Mouse (Mus musculus): ENCODE measurements at regions not wholly inside any gene's neighbourhood (a gene's known extent, or its start where the extent isn't known, plus 50 kb on each side); places are given as distances from the start of the nearest gene placed in this dataset.

DNA sequence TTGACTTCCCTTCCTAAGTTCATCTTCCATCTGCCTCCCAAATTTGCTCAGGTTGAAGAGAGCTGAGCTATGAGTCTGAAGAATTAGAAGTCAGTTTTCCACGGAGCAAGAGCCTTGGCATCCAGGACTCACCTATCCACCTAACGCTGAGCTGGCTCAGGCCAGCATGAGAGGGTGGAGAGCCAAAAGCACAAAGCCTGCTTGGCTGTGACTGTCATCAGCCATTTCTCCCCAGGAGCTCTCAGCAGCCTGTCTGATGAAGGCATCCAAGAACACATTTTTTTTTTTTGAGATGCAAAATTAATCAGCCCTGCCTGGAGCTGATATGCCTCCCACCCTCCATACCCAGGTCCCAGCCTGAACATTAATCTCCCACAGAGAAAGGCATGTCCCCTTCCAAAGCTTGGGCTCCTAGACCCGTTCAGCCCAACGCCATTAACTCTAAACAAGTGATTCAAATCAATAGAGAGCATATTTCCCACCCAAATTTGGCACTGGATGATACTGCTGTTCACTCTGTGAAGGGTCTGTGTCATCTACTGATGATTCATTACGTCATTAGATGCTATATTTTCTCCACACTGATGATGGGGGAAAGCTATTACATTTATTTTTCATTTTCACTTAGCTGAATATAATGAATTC lies 103.8 kb upstream of the Peli1 start:
- Histone ChIP-seq H3K27ac (ENCODE audit: insufficient read depth, low read length) (no peak overlapping the region), H3K9ac (ENCODE audit: low read depth, poor library complexity, severe bottlenecking) (no peak overlapping the region), H3K27me3 (ENCODE audit: control insufficient read depth, insufficient read depth, low read length, poor library complexity, severe bottlenecking) (no peaks in the 10 kb centered on the region), H3K9me3 (replicated peaks; ENCODE audit: control insufficient read depth, insufficient read depth, low read length, poor library complexity, severe bottlenecking) (no peaks in the 10 kb centered on the region), H3K4me3 (ENCODE audit: low read depth, low read length) (no peak overlapping the region), H3K36me3 (ENCODE audit: control insufficient read depth, insufficient read depth, low read length, poor library complexity, severe bottlenecking) (no peaks in the 10 kb centered on the region), H3K4me1 (ENCODE audit: control insufficient read depth, insufficient read depth, low read length) (no peaks in the 10 kb centered on the region)
- TF ChIP-seq EP300 (IDR thresholded peaks at IDR 0.05; ENCODE audit: insufficient read depth, low read depth, low read length) (no peak), POLR2A (IDR thresholded peaks at IDR 0.05; ENCODE audit: insufficient read depth, low read length) (no peak), CTCF (IDR thresholded peaks at IDR 0.05; ENCODE audit: low read depth, low read length) (no peak)

DNA sequence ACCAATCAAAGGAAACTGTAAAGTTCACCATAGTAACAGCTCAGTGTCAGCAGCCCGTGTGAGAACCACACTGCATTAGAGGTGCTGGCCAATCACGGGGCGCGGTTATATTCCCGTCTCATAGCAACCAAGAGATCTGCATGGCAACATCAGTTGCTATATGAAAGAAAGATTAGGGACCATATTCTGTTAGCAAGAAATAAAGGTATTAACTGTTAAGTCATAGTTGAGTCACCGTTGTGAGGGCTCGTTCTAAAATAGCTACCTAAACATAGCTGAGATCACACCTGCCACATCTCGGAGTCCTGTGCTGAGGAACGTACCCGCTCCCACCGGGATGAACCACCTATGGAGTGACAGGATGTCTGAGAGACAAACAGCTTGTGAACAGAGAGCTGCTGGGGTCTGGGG lies 103.2 kb upstream of the Peli1 start:
- Histone ChIP-seq H3K9ac (ENCODE audit: low read depth, poor library complexity, severe bottlenecking) (no peak overlapping the region), H3K27ac (ENCODE audit: insufficient read depth, low read length) (no peak overlapping the region), H3K4me3 (ENCODE audit: low read depth, low read length) (no peak overlapping the region), H3K4me1 (ENCODE audit: control insufficient read depth, insufficient read depth, low read length) (no peaks in the 10 kb centered on the region), H3K36me3 (ENCODE audit: control insufficient read depth, insufficient read depth, low read length, poor library complexity, severe bottlenecking) (no peaks in the 10 kb centered on the region), H3K27me3 (ENCODE audit: control insufficient read depth, insufficient read depth, low read length, poor library complexity, severe bottlenecking) (no peaks in the 10 kb centered on the region), H3K9me3 (replicated peaks; ENCODE audit: control insufficient read depth, insufficient read depth, low read length, poor library complexity, severe bottlenecking) (no peaks in the 10 kb centered on the region)
- TF ChIP-seq EP300 (IDR thresholded peaks at IDR 0.05; ENCODE audit: insufficient read depth, low read depth, low read length) (no peak), CTCF (IDR thresholded peaks at IDR 0.05; ENCODE audit: low read depth, low read length) (no peak), POLR2A (IDR thresholded peaks at IDR 0.05; ENCODE audit: insufficient read depth, low read length) (no peak)

DNA sequence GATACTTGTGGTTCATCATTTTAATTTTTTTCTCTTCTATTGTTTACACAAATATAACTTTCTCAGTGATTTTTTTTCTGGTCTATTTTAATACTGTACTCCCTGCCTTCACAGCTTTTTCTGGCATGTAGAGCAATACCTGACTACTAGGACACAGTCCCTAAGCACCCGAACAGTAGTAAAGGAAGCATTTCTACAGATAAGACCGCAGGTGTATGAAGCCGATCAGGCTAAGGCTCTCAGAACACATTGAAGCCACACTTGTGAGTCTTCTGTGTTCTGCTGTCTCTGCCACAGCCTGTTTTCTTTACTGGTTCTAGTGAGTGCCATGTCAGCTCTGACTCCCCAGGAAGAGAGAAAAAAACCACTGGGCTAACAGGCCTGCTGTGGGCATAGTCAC lies 102.2 kb upstream of the Peli1 start:
- Histone ChIP-seq H3K36me3 (ENCODE audit: control insufficient read depth, insufficient read depth, low read length, poor library complexity, severe bottlenecking) (no peaks in the 10 kb centered on the region), H3K4me3 (ENCODE audit: low read depth, low read length) (no peak overlapping the region), H3K9ac (ENCODE audit: low read depth, poor library complexity, severe bottlenecking) (no peak overlapping the region), H3K27me3 (ENCODE audit: control insufficient read depth, insufficient read depth, low read length, poor library complexity, severe bottlenecking) (no peaks in the 10 kb centered on the region), H3K27ac (ENCODE audit: insufficient read depth, low read length) (no peak overlapping the region), H3K9me3 (replicated peaks; ENCODE audit: control insufficient read depth, insufficient read depth, low read length, poor library complexity, severe bottlenecking) (no peaks in the 10 kb centered on the region), H3K4me1 (ENCODE audit: control insufficient read depth, insufficient read depth, low read length) (no peaks in the 10 kb centered on the region)
- TF ChIP-seq CTCF (IDR thresholded peaks at IDR 0.05; ENCODE audit: low read depth, low read length) (no peak), POLR2A (IDR thresholded peaks at IDR 0.05; ENCODE audit: insufficient read depth, low read length) (no peak), EP300 (IDR thresholded peaks at IDR 0.05; ENCODE audit: insufficient read depth, low read depth, low read length) (no peak)

DNA sequence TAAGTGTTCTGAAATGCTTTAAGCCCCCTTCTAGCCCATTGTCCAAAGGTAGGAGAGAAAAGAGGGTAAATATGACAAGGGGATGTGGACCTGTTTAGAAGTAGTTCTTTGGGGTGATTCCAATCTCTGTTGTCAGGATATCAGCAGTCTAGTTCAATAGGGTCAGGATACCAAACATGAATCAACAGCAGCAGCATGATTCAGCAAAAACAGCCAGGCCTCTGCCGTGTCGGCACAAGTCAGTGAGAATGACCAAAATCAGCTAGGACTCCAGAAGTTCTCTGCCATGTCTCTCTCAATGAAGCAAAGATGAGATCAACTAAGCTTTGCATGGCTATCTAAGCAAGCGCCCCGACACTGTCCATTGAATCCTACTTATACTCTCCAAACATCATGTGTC lies 97.5 kb upstream of the Peli1 start:
- no peak overlapping the region for H3K9ac ChIP-seq (ENCODE audit: low read depth, poor library complexity, severe bottlenecking)
- no peaks in the 10 kb centered on the region for H3K9me3 ChIP-seq (replicated peaks; ENCODE audit: control insufficient read depth, insufficient read depth, low read length, poor library complexity, severe bottlenecking)
- H3K36me3 ChIP-seq (ENCODE audit: control insufficient read depth, insufficient read depth, low read length, poor library complexity, severe bottlenecking), result no peaks in the 10 kb centered on the region
- H3K27ac ChIP-seq (ENCODE audit: insufficient read depth, low read length), result no peak overlapping the region
- H3K27me3 ChIP-seq (ENCODE audit: control insufficient read depth, insufficient read depth, low read length, poor library complexity, severe bottlenecking), result no peaks in the 10 kb centered on the region
- H3K4me3 ChIP-seq (ENCODE audit: low read depth, low read length), result no peak overlapping the region
- TF ChIP-seq EP300 (IDR thresholded peaks at IDR 0.05; ENCODE audit: insufficient read depth, low read depth, low read length) (no peak), CTCF (IDR thresholded peaks at IDR 0.05; ENCODE audit: low read depth, low read length) (no peak), POLR2A (IDR thresholded peaks at IDR 0.05; ENCODE audit: insufficient read depth, low read length) (no peak)
- H3K4me1 ChIP-seq (ENCODE audit: control insufficient read depth, insufficient read depth, low read length), result no peaks in the 10 kb centered on the region

DNA sequence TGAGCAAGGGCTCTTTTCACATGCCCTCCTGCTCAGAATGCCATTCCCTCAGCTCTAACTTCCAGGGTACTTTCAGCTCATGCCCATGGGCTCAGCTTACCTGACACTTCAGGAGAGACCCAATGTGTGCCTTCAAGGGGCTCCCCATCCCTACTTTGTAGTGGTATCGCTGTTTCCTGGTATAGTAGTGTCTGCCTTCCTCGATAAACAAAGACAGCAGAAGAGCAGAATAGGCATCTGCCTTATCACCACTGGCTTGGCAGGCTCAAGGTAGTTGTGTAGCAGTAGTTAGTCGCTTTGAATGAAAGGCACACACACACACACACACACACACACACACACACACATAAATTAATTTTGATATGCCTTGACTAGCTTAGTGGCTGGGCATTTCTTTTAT lies 89.7 kb upstream of the Peli1 start:
- Histone ChIP-seq H3K9me3 (replicated peaks; ENCODE audit: control insufficient read depth, insufficient read depth, low read length, poor library complexity, severe bottlenecking) (no peaks in the 10 kb centered on the region), H3K27me3 (ENCODE audit: control insufficient read depth, insufficient read depth, low read length, poor library complexity, severe bottlenecking) (no peaks in the 10 kb centered on the region), H3K36me3 (ENCODE audit: control insufficient read depth, insufficient read depth, low read length, poor library complexity, severe bottlenecking) (no peaks in the 10 kb centered on the region), H3K4me1 (ENCODE audit: control insufficient read depth, insufficient read depth, low read length) (no peaks in the 10 kb centered on the region), H3K9ac (ENCODE audit: low read depth, poor library complexity, severe bottlenecking) (no peak overlapping the region), H3K27ac (ENCODE audit: insufficient read depth, low read length) (no peak overlapping the region), H3K4me3 (ENCODE audit: low read depth, low read length) (no peak overlapping the region)
- TF ChIP-seq CTCF (IDR thresholded peaks at IDR 0.05; ENCODE audit: low read depth, low read length), result no peak
- TF ChIP-seq POLR2A (IDR thresholded peaks at IDR 0.05; ENCODE audit: insufficient read depth, low read length), result no peak
- no peak for TF ChIP-seq EP300 (IDR thresholded peaks at IDR 0.05; ENCODE audit: insufficient read depth, low read depth, low read length)

DNA sequence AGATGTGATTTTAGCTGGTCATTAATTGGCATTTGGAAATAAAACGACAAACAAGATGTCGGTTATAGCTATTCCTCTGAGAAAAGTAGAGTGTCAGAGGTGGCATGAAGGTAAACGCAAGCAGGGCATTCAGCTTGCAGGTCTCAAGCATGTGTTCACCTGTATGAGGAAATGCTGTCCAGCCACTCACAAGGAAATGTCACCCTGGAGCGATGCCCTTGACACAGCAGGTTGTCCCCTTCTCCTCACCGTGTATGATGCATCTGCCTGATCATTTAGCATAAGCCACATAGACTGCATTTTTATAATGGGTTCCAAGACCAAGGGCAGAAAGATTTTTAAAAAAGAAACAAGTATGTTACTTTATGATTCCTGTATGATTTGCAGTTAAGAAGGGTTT lies 83.9 kb upstream of the Peli1 start:
- Histone ChIP-seq H3K9me3 (replicated peaks; ENCODE audit: control insufficient read depth, insufficient read depth, low read length, poor library complexity, severe bottlenecking) (no peaks in the 10 kb centered on the region), H3K36me3 (ENCODE audit: control insufficient read depth, insufficient read depth, low read length, poor library complexity, severe bottlenecking) (no peaks in the 10 kb centered on the region), H3K9ac (ENCODE audit: low read depth, poor library complexity, severe bottlenecking) (no peak overlapping the region), H3K4me3 (ENCODE audit: low read depth, low read length) (no peak overlapping the region), H3K27ac (ENCODE audit: insufficient read depth, low read length) (no peak overlapping the region), H3K4me1 (ENCODE audit: control insufficient read depth, insufficient read depth, low read length) (no peaks in the 10 kb centered on the region), H3K27me3 (ENCODE audit: control insufficient read depth, insufficient read depth, low read length, poor library complexity, severe bottlenecking) (no peaks in the 10 kb centered on the region)
- TF ChIP-seq EP300 (IDR thresholded peaks at IDR 0.05; ENCODE audit: insufficient read depth, low read depth, low read length), result no peak
- no peak for TF ChIP-seq POLR2A (IDR thresholded peaks at IDR 0.05; ENCODE audit: insufficient read depth, low read length)
- TF ChIP-seq CTCF (IDR thresholded peaks at IDR 0.05; ENCODE audit: low read depth, low read length), result no peak

Data from ES-Bruce4 (cell line).